Mouse (Mus musculus) olfactory bulb, adult 2 months (tissue): Measurements from ENCODE around the gene Ecm1.

Experiments
- CTCF ChIP-seq: fragments of 200-500 bp; IDR thresholded peaks from 2 replicates; pipeline ENCODE4 v1.5.1; 2012; ENCODE audit warnings: low read depth, mild to moderate bottlenecking, low read length, moderate library complexity; ENCODE audit not compliant: insufficient read depth
- POLR2A ChIP-seq: fragments of 200-500 bp; IDR thresholded peaks from 2 replicates; pipeline ENCODE4 v1.6.1; 2012; ENCODE audit warnings: mild to moderate bottlenecking, low read depth, low read length, moderate library complexity; ENCODE audit not compliant: insufficient read depth

- TF ChIP-seq POLR2A (no peak), CTCF (no peak)
Observed at GRCm38 (mm10) chr3:95732744-95733521, 6.4 kb downstream of the Ecm1 start.
